Mouse (Mus musculus) lung, postnatal 0 days (tissue): ENCODE data around the gene Ttc39a. TPM values are rescaled to one million over a fixed set of nuclear protein-coding genes. Genes with fewer than 3 reads are reported as not detected.

Experiments
- ATAC-seq: fragments of 200-750 bp; cut with Nextera tagmentation; 2 replicates; pipeline ENCODE4 v1.8.0; 2017; ENCODE audit warnings: moderate library complexity
- DNase-seq: peaks from one replicate; pipeline ENCODE4 v3.0.0-alpha.2; 2016; ENCODE audit warnings: low spot score
- H3K27ac ChIP-seq: fragments of 300-500 bp; sonication (generic); 2 replicates; pipeline ENCODE4 v1.5.1; 2014; ENCODE audit warnings: antibody characterized with exemption, mild to moderate bottlenecking, low read length, mixed read lengths
- H3K27me3 ChIP-seq: fragments of 300-500 bp; sonication (generic); replicated peaks from 2 replicates; pipeline ENCODE4 v1.6.1; 2014; ENCODE audit warnings: low read length, mixed read lengths; ENCODE audit not compliant: insufficient read depth
- H3K36me3 ChIP-seq: fragments of 300-500 bp; sonication (generic); 2 replicates; pipeline ENCODE4 v1.6.1; 2014; ENCODE audit warnings: low read length, mixed read lengths; ENCODE audit not compliant: insufficient read depth
- H3K4me1 ChIP-seq: fragments of 300-500 bp; sonication (generic); 2 replicates; pipeline ENCODE4 v1.6.1; 2014; ENCODE audit warnings: antibody characterized with exemption, low read depth, low read length, mixed read lengths; ENCODE audit not compliant: insufficient read depth
- H3K4me2 ChIP-seq: fragments of 300-500 bp; sonication (generic); replicated peaks from 2 replicates; pipeline ENCODE4 v1.6.1; 2014; ENCODE audit warnings: low read depth, mild to moderate bottlenecking, low read length, moderate library complexity, mixed read lengths
- H3K4me3 ChIP-seq: fragments of 300-500 bp; sonication (generic); 2 replicates; pipeline ENCODE4 v1.5.1; 2014; ENCODE audit warnings: low read depth, low read length
- H3K9ac ChIP-seq: fragments of 300-500 bp; sonication (generic); replicated peaks from 2 replicates; pipeline ENCODE4 v1.6.1; 2014; ENCODE audit warnings: low read depth, mild to moderate bottlenecking
- H3K9me3 ChIP-seq: fragments of 300-500 bp; sonication (generic); 2 replicates; pipeline ENCODE4 v1.6.1; 2016; ENCODE audit warnings: low read length, mixed read lengths
- CTCF ChIP-seq: IDR thresholded peaks from 2 replicates; pipeline ENCODE4 v1.5.1; 2016; ENCODE audit warnings: antibody characterized with exemption, mild to moderate bottlenecking
- EP300 ChIP-seq: IDR thresholded peaks from 2 replicates; pipeline ENCODE4 v1.6.1; 2016; ENCODE audit warnings: antibody characterized with exemption, mild to moderate bottlenecking, control low read depth
- WGBS: fragments of 180-500 bp; shearing (Covaris S2); extraction: QIAGEN DNeasy Blood & Tissue Kit; methylation state at CpG from one replicate; pipeline ENCODE4 v1.1.7; 2014; 5-methylcytosine and 5-hydroxymethylcytosine counted together
- polyA plus RNA-seq: library from polyadenylated mRNA; unstranded; fragments of >200 nt; fragmentation: Nextera tagmentation; extraction: Ambion mirVana; gene quantifications from 2 replicates; pipeline ENCODE4 v1.2.1, GENCODE M21; 2015

Ttc39a gene
- polyA plus RNA-seq, 1 experiment from 2014 or later, result 9.3 TPM

DNA sequence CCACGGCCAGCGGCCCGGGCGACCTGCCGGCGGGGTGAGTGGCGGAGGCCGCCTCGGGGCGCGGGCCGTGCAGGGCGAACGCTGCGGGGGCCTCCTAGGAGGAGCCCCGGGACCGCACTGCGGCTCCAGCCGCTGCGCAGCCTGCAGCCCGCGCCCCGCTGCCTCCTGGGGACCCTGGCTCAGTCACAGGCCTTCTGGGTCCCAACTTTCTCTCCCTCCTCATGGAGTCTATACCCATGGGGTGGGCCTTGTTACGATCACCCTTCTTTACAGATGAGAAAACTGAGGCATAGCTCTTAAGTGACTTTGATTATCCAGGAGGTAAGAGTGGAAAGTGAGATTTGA is 725 bp downstream of the Ttc39a start:
- 5% methylated on average over 22 of the region's 24 CpGs for WGBS

DNA sequence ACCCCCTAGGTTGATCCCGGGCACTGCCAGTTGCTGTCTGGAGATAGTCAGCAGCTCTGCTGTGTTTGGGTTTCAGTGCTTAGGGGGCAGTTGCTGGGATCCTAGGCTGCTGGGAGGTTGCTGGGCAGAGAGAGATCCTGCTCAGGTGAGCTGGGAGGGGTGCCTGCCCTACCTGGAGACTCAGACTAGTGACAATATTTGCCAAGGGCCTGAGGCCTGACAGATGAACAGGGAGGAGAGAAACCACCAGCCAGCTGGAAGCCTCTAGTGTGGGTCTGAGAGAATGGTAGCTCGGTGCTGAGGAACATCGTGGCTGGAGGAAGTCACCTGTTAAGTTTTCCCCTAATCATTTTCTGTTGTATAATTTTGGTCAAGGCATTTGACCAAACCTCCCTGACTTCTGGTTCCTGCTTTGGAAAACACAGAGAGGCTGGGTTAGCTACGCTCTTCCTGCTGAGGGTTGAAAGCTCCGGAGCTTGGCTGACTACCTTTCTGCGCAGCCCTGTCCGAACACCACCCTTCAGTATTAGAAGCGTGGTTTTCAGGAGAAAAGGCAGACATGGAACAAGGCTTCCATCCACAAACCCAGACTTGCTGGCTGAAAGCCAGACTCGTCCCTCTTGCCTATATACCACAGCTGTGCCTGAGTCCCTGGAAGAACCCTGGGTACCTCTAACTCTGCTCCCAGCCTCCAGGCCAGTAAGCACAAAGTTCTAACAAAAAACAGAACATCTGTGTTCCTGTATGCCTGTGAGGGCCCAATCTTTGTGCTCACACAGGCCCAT is 1.5 kb downstream of the Ttc39a start:
- H3K9ac ChIP-seq, result no peak overlapping the region
- WGBS, result 69% methylated on average over 9 of the region's 9 CpGs
- no peak overlapping the region for H3K4me3 ChIP-seq
- DNase-seq, result no peak
- no peak for TF ChIP-seq CTCF
- no peak for TF ChIP-seq EP300
- H3K4me2 ChIP-seq, result peak overlapping the region; percentile 96
- no peak for ATAC-seq
- H3K27me3 ChIP-seq, result no peaks in the 10 kb centered on the region
- H3K36me3 ChIP-seq, result no peaks in the 10 kb centered on the region
- H3K4me1 ChIP-seq, result peaks cover 4% of the 10 kb centered on the region; the same call in 1 of the 2 replicates
- no peak overlapping the region for H3K27ac ChIP-seq
- H3K9me3 ChIP-seq, result no peaks in the 10 kb centered on the region

More for the DNA sequence above, 725 bp downstream of the Ttc39a start:
- peaks cover 4% of the 10 kb centered on the region; the same call in 1 of the 2 replicates for H3K4me1 ChIP-seq
- TF ChIP-seq CTCF (no peak), EP300 (no peak)
- no peaks in the 10 kb centered on the region for H3K27me3 ChIP-seq
- no peak overlapping the region for H3K27ac ChIP-seq
- no peak for DNase-seq
- H3K36me3 ChIP-seq, result no peaks in the 10 kb centered on the region
- H3K9me3 ChIP-seq, result no peaks in the 10 kb centered on the region
- no peak for ATAC-seq
- peak overlapping the region; percentile 41; the same call in 1 of the 2 replicates for H3K9ac ChIP-seq
- H3K4me2 ChIP-seq, result peak overlapping the region; percentile 96
- peak overlapping the region; percentile 55 for H3K4me3 ChIP-seq

- Histone ChIP-seq H3K9me3 (no peaks in the 10 kb centered on the region), H3K4me2 (no peak overlapping the region), H3K27ac (no peak overlapping the region), H3K4me1 (peaks cover 4% of the 10 kb centered on the region; the same call in 1 of the 2 replicates), H3K27me3 (no peaks in the 10 kb centered on the region), H3K9ac (no peak overlapping the region), H3K4me3 (no peak overlapping the region), H3K36me3 (no peaks in the 10 kb centered on the region)
- DNase-seq, result no peak
- 54% methylated on average over 9 of the region's 9 CpGs for WGBS
- TF ChIP-seq EP300 (no peak), CTCF (no peak)
- ATAC-seq, result no peak
Observed at GRCm38 (mm10) chr4:109410681-109411376, 4.4 kb downstream of the Ttc39a start.

GRCm38 (mm10) chr4:109411377-109411967 is 5.0 kb downstream of the Ttc39a start:
- ATAC-seq (no peak), DNase-seq (no peak)
- TF ChIP-seq EP300 (no peak), CTCF (no peak)
- H3K27me3 ChIP-seq, result no peaks in the 10 kb centered on the region
- 78% methylated on average over 6 of the region's 6 CpGs for WGBS
- H3K4me1 ChIP-seq, result no peaks in the 10 kb centered on the region
- H3K9ac ChIP-seq, result no peak overlapping the region
- no peaks in the 10 kb centered on the region for H3K36me3 ChIP-seq
- H3K4me3 ChIP-seq, result no peak overlapping the region
- no peak overlapping the region for H3K4me2 ChIP-seq
- H3K27ac ChIP-seq, result no peak overlapping the region
- H3K9me3 ChIP-seq, result no peaks in the 10 kb centered on the region

- DNase-seq (no peak), ATAC-seq (no peak)
- Histone ChIP-seq H3K27me3 (no peaks in the 10 kb centered on the region), H3K36me3 (no peaks in the 10 kb centered on the region), H3K27ac (no peak overlapping the region), H3K9ac (no peak overlapping the region), H3K4me3 (no peak overlapping the region), H3K4me1 (no peaks in the 10 kb centered on the region), H3K4me2 (no peak overlapping the region), H3K9me3 (no peaks in the 10 kb centered on the region)
- WGBS, result 81% methylated on average over 5 of the region's 5 CpGs
- TF ChIP-seq EP300, result no peak
- TF ChIP-seq CTCF, result no peak
Observed at GRCm38 (mm10) chr4:109412233-109412632, 5.8 kb downstream of the Ttc39a start.

- Histone ChIP-seq H3K9ac (no peak overlapping the region), H3K27ac (no peak overlapping the region), H3K27me3 (no peaks in the 10 kb centered on the region; the same call in 1 of the 2 replicates), H3K4me2 (no peak overlapping the region), H3K4me1 (no peaks in the 10 kb centered on the region), H3K4me3 (no peak overlapping the region), H3K36me3 (no peaks in the 10 kb centered on the region), H3K9me3 (no peaks in the 10 kb centered on the region)
- ATAC-seq (no peak), DNase-seq (no peak)
- no peak for TF ChIP-seq EP300
- no peak for TF ChIP-seq CTCF
- 68% methylated on average over 1 of the region's 1 CpGs for WGBS
Observed at GRCm38 (mm10) chr4:109417998-109418397, 11.6 kb downstream of the Ttc39a start.
